Mouse (Mus musculus) erythroid progenitor cell, adult 5-6 weeks (primary cell): ENCODE results near the gene Adgb. TPM values are rescaled to one million over a fixed set of nuclear protein-coding genes. Genes with fewer than 3 reads are reported as not detected.

Experiments used
- ATAC-seq: replicated peaks from 2 replicates; pipeline ENCODE4 v1.8.0; 2016; ENCODE audit warnings: moderate number of reproducible peaks, mild to moderate bottlenecking, moderate TSS enrichment, inconsistent platforms; ENCODE audit not compliant: poor library complexity, low FRiP score, severe bottlenecking
- total RNA-seq, 2 experiments: library from RNA; stranded (forward) in 1 of 2; stranded (reverse) in 1 of 2; fragments of 150-400 nt in 1 of 2; fragments of 186-747, 209-891 nt in 1 of 2; gene quantifications; 2 replicates each; pipeline versions ENCODE4 v1.2.3 to v1.2.4; 2015 to 2017; ENCODE audit warnings: low replicate concordance in 2 of 2

Adgb gene
- total RNA-seq, 2 experiments from 2014 or later: not detected

DNA sequence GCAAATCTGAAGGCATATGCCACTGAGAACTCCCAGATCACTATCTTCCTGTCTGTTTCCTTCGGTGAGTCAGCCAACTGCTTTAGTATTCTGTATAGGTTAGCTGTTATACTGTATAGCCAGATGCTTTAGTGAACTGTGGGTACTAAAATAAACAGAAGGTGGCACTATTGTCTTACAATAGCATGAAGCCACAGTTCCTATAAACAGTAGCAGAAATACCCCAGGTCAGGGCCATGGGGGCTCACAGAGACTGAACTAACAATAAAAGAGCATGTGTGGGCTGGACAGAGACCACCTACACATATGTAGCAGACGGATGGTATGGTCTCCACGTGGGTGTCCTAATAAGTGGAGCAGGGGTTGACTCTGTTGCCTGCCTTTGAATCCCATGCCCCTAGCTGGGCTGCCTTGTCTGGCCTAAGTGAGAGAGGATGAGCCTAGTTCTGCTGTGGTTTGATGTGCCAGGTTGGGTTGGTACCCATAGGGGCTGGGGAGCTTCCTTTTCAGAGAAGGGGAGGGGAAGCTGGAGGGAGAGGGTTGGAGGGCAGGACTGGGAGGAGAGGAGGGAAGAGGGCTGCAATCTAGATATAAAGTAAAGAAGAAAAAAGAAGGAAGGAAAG is 116.4 kb downstream of the Adgb start:
- no peak for ATAC-seq

GRCm38 (mm10) chr10:10352184-10352583 is 119.9 kb downstream of the Adgb start:
- no peak for ATAC-seq

GRCm38 (mm10) chr10:10350550-10350949 is 121.6 kb downstream of the Adgb start:
- no peak for ATAC-seq

DNA sequence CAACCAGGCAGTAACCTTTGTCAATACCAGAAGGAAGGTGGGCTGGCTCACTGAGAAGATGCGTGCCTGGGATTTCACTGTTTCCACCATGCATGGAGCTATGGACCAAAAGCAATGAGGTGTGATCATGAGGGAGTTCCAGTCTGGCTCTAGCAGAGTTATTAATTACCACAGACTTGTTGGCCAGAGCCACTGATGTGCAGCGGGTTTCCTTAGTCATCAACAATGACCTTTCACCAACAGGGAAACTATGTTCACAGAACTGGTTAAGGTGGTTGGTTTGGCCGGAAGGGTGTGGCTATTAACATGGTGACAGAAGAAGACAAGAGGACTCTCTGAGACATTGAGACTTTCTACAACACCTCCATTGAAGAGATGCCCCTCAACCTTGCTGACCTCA is 128.2 kb downstream of the Adgb start:
- ATAC-seq: no peak

DNA sequence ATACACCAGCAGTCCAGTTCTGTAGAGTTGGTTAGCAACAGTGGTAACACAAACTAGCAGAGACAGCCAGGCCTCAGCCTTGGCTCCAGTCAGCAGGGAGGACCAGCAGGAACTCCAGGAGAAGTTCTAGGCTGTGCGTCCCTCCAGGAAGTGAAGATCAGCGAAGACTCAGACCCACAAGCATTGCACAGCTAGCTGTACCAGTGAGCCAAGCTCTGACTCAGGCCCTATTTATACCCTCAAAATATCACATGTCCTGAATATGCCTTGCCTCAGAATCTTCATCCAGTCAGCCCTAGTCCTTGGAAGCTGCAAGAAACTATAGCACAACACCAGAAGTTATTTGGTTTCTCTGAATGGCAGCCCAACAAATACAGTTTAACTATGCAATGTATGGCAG is 146.6 kb downstream of the Adgb start:
- no peak for ATAC-seq

GRCm38 (mm10) chr10:10322961-10323360 is 149.2 kb downstream of the Adgb start:
- ATAC-seq: no peak

DNA sequence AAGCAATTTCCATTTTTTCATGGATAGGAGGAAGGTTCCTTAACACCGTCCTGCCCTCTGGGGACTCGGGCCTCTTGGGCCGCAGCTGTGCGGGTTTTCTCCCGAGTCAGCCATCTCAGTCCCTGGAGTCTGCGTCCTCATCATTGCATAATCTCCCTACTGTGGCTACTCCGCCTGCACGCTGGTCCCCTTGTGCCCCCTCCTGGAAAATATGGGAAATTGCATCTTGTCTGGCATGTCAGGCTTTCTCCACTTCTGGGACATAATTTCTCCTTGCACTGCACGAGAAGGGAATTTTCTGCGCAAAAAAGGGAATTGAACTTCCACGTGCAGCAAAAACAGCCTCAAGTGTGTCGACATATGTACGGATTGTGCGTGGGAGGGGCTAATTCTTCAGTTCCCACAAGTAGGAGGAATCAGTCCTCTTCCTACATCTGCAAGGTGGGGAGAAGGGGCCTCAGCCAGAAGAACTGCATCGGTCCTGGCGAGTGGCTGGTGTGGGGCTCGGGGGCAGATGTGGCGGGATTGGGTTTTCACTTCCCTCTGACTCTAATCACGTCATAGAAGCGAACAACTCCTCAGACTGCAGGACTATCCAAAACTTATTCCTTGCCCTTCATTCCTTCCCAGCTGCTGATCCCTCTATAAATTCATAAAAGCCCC is 150.9 kb downstream of the Adgb start:
- no peak for ATAC-seq

GRCm38 (mm10) chr10:10320364-10321083 is 151.6 kb downstream of the Adgb start:
- no peak for ATAC-seq

- no peak for ATAC-seq
Observed at GRCm38 (mm10) chr10:10318086-10318485, 154.0 kb downstream of the Adgb start.

- ATAC-seq: no peak
Observed at GRCm38 (mm10) chr10:10315631-10316030, 156.5 kb downstream of the Adgb start.

DNA sequence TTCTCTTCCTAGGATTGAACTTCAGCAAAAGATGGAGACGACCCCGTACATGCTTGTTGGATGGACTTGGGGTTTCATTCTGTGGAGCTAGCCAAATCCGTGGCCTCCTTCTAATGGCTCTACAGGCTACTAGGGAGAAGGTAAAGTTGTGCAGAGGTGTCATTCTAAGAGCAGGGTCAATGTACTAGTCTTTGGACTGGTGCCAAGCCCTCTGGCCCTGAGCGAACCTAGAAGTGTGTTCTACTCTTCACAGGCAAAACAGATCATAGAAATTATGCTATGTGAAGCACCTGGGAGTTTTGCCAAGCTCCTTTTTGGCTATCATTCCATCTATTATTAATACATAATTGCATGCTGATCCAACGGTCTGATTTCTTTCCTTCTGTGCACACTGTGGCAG is 157.6 kb downstream of the Adgb start:
- ATAC-seq: no peak

GRCm38 (mm10) chr10:10309877-10310426 is 162.2 kb downstream of the Adgb start:
- ATAC-seq: no peak

GRCm38 (mm10) chr10:10309056-10309455 is 163.1 kb downstream of the Adgb start:
- no peak for ATAC-seq

GRCm38 (mm10) chr10:10307384-10307783 is 164.7 kb downstream of the Adgb start:
- no peak for ATAC-seq

- ATAC-seq: no peak
Observed at GRCm38 (mm10) chr10:10304370-10304769, 167.8 kb downstream of the Adgb start.

DNA sequence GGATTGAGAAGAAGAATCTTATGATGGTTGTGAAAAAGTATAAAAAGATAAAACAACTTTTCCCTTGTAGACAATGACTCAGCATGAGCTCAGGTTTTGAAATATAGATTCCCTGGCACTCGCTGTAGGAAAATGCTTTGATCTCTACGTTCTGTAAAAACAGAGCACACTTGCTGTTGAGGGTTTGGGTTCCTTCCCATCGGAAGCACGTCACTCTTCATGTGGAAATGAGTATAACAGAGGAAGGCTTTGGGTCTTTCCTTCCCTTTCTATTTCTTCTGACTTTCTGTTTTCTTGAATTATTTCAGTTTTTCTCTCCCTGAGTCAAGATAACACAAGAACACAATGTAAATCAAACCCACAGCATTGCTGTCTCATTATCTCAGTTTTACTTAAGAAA is 170.4 kb downstream of the Adgb start:
- no peak for ATAC-seq

GRCm38 (mm10) chr10:10300915-10301439 is 171.1 kb downstream of the Adgb start:
- ATAC-seq: no peak

GRCm38 (mm10) chr10:10299987-10300386 is 172.1 kb downstream of the Adgb start:
- ATAC-seq: no peak

- no peak for ATAC-seq
Observed at GRCm38 (mm10) chr10:10287221-10287867, 184.8 kb downstream of the Adgb start.
